Mouse (Mus musculus) inflammation-experienced regulatory T-cells, adult 6 months (primary cell): ENCODE measurements around the gene Stk11. TPM values are rescaled to one million over a fixed set of nuclear protein-coding genes. Genes with fewer than 3 reads are reported as not detected.

Experiments used
- ATAC-seq: one replicate; pipeline ENCODE4 v1.8.0; 2017
- polyA plus RNA-seq, 3 experiments: library from polyadenylated mRNA; unstranded; fragments of 100-300 nt; shearing (Covaris generic); gene quantifications; one replicate each; pipeline ENCODE4 v1.2.1; 2017

Gene Stk11
- polyA plus RNA-seq, 3 experiments from 2014 or later: 23.5 to 30.3 (median 25.5) TPM

DNA sequence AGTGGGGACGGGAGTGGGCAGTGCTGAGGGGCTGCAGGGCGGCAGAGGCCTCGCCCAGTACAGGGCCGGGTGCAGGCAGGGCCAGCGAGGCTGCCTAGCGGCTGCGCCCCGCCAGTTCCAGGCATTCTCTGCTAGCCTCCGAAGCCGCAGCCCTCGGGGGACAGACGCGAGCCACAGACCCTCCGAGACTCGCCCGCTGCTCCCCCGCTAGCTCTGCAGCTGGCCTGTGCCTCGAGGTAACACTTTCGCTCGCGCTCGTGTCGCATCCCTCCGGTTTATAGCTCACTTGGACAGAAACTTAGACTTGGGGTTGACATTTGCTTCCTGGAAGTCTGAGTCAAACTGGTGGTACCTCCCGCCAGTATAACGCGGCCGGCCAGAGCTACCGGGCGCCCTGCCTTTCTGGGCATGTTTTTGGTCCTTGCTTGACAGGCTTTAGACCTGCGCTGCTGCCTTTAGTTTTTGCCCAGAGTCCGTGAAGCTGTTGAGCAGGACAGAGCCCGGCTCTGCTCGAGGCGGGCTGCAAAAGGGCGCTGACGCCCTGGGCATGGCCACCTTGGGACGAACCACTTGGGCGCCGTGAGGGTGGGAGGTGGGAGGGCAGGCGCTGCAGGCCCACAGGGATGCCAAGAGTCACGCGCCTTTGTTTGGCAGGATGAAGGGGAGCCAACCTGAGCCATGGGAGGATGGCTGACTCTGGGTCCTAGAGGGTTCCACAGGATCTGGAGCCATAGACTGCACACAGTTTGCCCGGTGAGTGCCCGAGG lies 56.3 kb downstream of the Stk11 start:
- ATAC-seq: no peak

DNA sequence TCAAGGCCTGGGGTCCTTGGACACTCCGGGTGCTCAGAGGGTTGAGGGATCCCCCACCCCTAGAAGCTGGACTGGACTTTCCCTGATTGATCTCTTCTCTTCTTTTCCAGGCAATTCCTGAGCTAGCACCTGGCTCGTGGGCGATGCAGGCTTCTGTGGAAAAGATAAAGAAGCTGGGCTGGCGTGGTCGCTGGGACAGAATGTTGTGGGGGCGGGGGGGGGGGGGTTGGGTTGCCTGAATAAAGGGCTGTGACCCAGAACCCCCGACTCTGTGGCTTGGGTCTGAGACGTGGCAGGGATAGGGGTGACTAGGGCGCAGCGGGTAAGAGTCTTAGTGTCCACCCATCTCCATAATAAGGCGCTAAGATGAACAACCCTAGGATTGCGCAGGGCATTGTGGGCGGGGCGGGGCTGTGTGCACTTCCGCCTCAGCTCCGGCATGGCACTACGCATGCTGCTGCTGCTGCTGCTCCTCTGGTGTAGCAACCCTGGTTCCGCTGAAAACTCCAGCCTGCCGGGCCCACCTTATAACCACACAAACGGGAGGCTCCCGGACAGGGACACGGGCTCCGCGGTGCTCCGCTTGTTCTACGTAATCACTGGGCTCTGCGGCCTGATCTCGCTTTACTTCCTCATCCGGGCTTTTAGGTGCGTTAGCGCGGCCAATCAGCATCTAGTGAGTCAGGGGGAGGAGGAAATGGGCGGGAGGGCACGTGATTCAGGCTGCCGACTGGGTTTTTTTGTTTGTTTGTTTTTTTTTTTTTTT lies 57.1 kb downstream of the Stk11 start, which contains the start of gene 1600002K03Rik:
Gene 1600002K03Rik, plus strand, starts transcription at position 418 of the 766 bp plus-strand sequence.
- peak; percentile 85 for ATAC-seq

DNA sequence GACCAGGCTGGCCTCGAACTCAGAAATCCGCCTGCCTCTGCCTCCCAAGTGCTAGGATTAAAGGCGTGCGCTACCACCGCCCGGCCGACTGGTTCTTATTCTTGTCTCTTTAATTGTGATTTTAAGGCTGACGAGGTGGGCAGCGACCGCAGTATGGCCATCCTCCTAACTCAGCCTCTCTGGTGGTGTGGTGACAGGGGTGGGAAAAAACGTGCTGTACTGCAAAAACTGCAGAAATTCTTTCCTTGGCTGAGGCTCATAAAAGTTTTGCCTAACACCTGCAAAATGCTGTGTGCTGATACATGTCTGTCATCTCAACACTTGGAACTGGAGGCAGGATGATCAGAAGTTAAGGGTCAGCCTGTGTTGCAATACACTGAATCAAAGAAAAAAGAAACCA lies 57.8 kb downstream of the Stk11 start:
- no peak for ATAC-seq

DNA sequence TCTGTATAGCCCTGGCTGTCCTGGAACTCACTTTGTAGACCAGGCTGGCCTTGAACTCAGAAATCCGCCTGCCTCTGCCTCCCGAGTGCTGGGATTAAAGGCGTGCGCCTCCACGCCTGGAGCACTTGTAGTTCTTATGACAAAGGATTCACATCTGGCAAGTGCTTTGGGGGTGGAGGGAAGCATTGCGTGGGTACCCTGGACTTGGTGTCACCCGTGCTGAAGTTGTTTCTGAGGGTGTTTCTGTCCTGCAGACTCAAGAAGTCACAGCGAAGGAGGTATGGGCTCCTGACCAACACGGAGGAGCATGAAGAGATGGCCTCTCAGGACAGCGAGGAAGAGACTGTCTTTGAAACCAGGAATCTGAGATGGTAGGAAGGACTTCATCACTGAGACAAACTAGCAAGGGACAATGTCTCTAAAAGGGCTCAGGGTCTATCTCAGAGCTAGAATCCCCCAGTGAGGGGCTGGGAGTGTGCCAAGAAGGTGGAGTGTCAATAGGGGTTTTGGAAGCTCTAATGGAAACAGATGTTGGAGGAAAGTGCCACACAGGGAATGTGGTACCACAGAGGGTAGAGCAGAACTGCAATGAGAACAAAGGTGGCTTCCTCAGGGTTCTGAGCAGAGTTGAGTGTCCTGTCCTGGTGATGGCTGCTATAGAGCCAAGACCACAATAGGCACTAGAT lies 58.5 kb downstream of the Stk11 start:
- no peak for ATAC-seq

DNA sequence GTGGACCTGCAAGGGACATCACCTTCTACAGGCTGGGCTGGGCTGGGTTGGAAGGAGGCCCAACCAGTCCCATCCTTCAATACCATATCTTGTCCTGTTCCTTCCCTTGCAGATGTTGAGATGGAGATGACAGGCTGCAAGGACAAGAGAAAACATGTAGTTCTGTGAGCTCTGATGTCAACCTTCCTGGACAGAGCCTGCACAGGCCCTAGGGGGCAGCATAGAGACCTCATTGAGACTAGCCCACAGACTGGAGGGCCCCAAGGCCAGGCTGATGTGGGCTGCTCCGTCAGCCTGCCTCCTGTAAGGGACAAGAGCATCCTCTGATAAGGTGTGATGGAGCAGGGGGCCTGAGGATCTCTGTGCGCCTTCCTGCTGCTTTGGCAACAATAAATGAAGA lies 59.1 kb downstream of the Stk11 start:
- ATAC-seq: no peak

DNA sequence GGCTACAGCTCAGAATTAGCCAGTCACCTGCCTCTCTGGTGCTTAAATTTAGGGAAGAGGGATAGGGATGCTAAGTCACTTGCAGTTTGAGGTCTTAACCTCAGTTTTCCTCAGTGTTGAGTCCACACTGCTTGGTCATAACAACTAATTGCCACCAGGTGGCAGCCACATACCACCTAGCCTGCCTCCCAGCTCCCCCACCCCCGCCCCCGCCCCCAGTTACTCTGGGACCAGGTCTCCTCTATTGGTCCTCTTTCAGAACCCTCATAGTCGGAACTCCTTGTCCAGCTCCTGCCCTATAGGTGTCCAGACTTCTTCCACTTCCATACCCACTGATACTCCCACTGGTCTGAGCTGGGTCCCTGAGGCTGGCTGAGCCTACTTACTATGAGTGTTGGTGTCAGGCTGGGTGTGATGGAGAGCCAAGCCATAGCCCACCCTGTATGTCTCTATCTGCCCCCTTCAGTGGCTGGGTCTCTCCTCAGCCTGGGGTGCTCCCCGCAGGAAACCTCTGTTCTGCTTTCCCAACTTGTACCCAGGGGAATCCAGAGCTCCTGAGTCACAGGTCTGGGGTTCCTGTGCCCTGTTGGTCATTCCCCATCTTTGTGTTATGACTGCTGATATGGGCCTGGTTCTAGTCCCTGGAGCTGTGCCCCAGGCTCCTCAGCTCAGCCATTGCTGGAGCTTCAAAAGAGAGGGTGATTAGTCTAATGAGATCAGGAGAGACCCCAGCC lies 60.1 kb downstream of the Stk11 start:
- ATAC-seq: no peak

DNA sequence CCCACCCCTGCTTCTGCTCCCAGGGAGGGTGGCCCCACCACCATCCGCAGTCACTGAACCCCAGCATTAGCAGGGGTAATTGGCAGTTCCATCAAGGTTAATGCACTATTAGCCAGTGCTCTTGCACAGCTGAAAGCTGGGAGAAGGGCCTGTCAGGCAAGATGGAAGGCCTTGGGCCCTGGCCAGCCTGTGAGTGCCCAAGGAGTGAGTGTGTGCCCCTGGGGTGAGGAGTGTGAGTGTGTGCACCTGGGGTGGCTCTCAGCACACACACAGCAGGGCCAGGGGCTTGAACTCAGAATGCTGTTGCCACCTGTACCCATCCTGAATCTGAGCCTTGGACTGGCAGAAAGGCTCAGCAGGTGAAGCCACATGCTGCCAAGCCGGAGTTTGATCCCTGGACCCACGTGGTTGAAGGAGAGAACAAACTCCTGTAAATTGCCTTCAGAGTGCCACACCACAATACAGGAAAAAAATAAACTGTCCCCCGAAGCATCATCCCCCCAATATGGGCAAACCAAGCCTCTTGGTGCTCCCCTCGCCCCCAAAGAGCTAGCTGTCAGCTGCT lies 60.7 kb downstream of the Stk11 start:
- no peak for ATAC-seq

DNA sequence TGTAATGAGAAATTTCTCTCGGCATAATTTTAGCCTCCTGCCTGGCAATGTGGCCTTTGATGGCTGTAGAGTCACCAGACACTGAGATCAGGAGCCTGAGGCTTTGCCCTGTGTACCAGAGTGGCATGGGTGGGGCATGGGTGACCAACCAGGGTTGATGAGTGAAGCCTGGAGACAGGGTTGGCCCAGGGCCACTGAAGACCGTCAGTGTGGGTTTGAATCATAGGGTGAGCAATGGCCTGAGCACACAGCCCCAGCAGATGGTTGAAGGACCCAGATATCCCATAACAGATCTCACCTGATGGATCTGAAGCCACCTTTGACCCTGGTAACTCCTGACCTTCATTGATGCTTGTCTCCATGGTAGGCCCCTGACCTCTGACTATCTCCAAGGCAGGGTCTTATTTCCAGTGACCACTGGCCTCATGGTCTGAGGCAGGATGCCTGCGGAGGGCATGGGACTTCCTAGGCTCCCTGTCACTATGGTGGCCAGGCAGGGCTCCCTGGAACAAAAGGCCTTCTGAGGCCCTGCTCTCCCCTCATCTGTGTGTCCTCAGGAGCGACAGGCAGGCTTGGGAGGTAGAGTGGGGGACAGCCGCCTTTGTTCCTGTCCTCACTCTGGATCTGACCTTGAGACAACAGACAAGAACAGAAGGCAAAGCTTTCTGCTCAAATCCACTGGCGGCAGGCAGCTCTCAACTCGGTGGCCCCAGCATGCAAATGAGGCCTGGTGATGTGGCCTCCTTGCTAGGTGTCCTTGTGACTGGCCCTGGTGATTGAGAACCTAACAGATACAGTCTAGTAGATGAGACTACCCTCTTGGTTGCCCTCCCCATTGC lies 62.1 kb downstream of the Stk11 start:
- ATAC-seq: no peak

DNA sequence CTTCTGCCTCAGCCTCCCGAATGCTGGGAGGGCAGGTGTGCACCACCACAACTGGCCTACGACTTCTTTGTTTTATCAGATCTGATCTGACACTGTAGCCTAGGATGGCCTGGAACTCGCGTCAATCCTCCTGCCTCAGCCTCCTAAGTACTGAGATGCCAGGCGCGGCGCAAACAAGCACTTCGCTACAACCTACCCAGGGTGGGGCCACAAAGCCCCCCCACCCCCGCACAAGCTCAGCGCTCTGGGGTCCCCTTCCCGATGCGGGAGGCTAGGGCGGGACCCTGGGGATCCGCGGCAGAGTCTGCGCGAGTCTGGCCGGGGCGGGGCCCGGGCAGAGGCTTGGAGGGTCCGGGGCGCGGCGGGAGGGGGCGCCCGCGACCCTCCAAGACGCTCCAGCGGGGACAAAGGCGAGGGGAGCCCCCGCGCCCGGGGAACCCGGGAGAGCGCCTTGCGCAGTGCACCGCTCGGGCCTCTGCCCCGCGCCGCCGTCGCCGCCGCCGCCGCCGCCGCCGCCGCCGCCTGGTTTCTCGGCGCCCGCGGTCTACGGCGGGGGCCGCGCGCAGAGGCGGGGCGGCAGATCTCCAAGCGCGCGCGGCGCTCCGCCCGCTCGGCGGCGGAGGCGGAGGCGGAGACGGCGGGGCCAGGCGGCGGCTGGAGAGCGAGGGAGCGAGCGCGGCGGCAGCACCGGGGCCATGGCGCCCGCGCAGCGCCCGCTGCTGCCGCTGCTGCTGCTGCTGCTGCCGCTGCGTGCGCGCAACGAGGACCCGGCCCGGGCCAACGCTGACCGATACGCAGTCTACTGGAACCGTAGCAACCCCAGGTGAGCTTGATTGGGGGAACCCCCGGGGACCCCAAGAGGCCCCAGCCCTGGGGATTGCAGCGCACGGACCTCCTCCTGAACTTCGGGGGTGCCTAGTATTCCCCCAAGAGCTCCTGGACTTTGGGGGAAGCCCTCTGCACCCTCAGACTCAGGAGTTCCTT lies 63.8 kb downstream of the Stk11 start, which contains the start of gene Efna2:
Gene Efna2, plus strand, starts transcription at position 415 of the 984 bp plus-strand sequence.
- ATAC-seq: peak; percentile 35

Other genes starting within 250 kb of the Stk11 start
- not detected for gene Prtn3, start 241.3 kb upstream of the Stk11 start, polyA plus RNA-seq
- 1 to 10 TPM; 1.6 to 3.3 (median 2.2) TPM for gene Plppr3, start 241.2 kb upstream of the Stk11 start, polyA plus RNA-seq
- gene Elane, start 229.6 kb upstream of the Stk11 start, polyA plus RNA-seq: not detected
- not detected for gene Cfd, start 224.9 kb upstream of the Stk11 start, polyA plus RNA-seq
- 1 to 10 TPM; 5.7 to 7.9 (median 7.1) TPM for gene Med16, start 206.9 kb upstream of the Stk11 start, polyA plus RNA-seq
- gene Gm26602, start 204.9 kb upstream of the Stk11 start, polyA plus RNA-seq: 1 to 10 TPM in 1 of 3 experiments, not detected in 2; 5.5 TPM
- gene Kiss1r, start 198.8 kb upstream of the Stk11 start, polyA plus RNA-seq: not detected
- gene R3hdm4, start 194.6 kb upstream of the Stk11 start, polyA plus RNA-seq: 100 to 1,000 TPM in 1 of 3 experiments, 10 to 100 TPM in 2; 96.5 to 106 (median 96.9) TPM
- gene Arid3a, start 188.8 kb upstream of the Stk11 start, polyA plus RNA-seq: 1 to 10 TPM; 2.1 to 3.5 (median 2.4) TPM
- 10 to 100 TPM; 66.6 to 85.2 (median 74.2) TPM for gene Wdr18, start 155.7 kb upstream of the Stk11 start, polyA plus RNA-seq
- gene Grin3b, start 145.1 kb upstream of the Stk11 start, polyA plus RNA-seq: under 1 TPM in 2 of 3 experiments, not detected in 1; 0.16 to 0.20 TPM
- gene Tmem259, start 131.5 kb upstream of the Stk11 start, polyA plus RNA-seq: 1 to 10 TPM; 2.0 to 2.5 (median 2.0) TPM
- 100 to 1,000 TPM; 672 to 989 (median 979) TPM for gene Cnn2, start 127.2 kb upstream of the Stk11 start, polyA plus RNA-seq
- 10 to 100 TPM; 10.7 to 14.2 (median 13.3) TPM for gene Abca7, start 119.3 kb upstream of the Stk11 start, polyA plus RNA-seq
- gene Arhgap45, start 99.2 kb upstream of the Stk11 start, polyA plus RNA-seq: 100 to 1,000 TPM; 242 to 254 (median 251) TPM
- 100 to 1,000 TPM; 137 to 227 (median 211) TPM for gene Polr2e, start 76.0 kb upstream of the Stk11 start, polyA plus RNA-seq
- 100 to 1,000 TPM; 346 to 445 (median 381) TPM for gene Gpx4, start 68.6 kb upstream of the Stk11 start, polyA plus RNA-seq
- gene Sbno2, start 10.2 kb upstream of the Stk11 start, polyA plus RNA-seq: 10 to 100 TPM; 30.4 to 39.1 (median 32.6) TPM
- gene Atp5d, start 22.8 kb downstream of the Stk11 start, polyA plus RNA-seq: 100 to 1,000 TPM; 297 to 357 (median 299) TPM
- 1 to 10 TPM in 2 of 3 experiments, under 1 TPM in 1; 0.60 to 2.3 (median 1.3) TPM for gene Cbarp, start 25.0 kb downstream of the Stk11 start, polyA plus RNA-seq
- 1 to 10 TPM; 7.3 to 9.3 (median 7.5) TPM for gene Midn, start 32.5 kb downstream of the Stk11 start, polyA plus RNA-seq
- gene Cirbp, start 50.2 kb downstream of the Stk11 start, polyA plus RNA-seq: 100 to 1,000 TPM in 2 of 3 experiments, 10 to 100 TPM in 1; 84.2 to 255 (median 213) TPM
- gene 1600002K03Rik, start 57.1 kb downstream of the Stk11 start, polyA plus RNA-seq: 10 to 100 TPM; 17.9 to 28.4 (median 20.5) TPM
- not detected for gene Efna2, start 63.7 kb downstream of the Stk11 start, polyA plus RNA-seq
- 10 to 100 TPM; 57.7 to 85.1 (median 67.4) TPM for gene Mum1, start 110.6 kb downstream of the Stk11 start, polyA plus RNA-seq
- 100 to 1,000 TPM; 183 to 267 (median 228) TPM for gene Ndufs7, start 133.3 kb downstream of the Stk11 start, polyA plus RNA-seq
- 1 to 10 TPM in 1 of 3 experiments, under 1 TPM in 2; 0.67 to 1.7 (median 0.75) TPM for gene Gamt, start 145.2 kb downstream of the Stk11 start, polyA plus RNA-seq
- gene Dazap1, start 145.7 kb downstream of the Stk11 start, polyA plus RNA-seq: 10 to 100 TPM; 12.3 to 14.4 (median 14.0) TPM
- 1,000 to 10,000 TPM in 2 of 3 experiments, 100 to 1,000 TPM in 1; 970 to 1,806 (median 1,658) TPM for gene Rps15, start 176.7 kb downstream of the Stk11 start, polyA plus RNA-seq
- gene Apc2, start 180.2 kb downstream of the Stk11 start, polyA plus RNA-seq: under 1 TPM; 0.04 to 0.35 (median 0.05) TPM
- gene 2310011J03Rik, start 204.7 kb downstream of the Stk11 start, polyA plus RNA-seq: 10 to 100 TPM; 38.1 to 52.1 (median 41.8) TPM
- 10 to 100 TPM in 1 of 3 experiments, 1 to 10 TPM in 2; 2.2 to 10.8 (median 9.5) TPM for gene Pcsk4, start 213.7 kb downstream of the Stk11 start, polyA plus RNA-seq
- not detected for gene Reep6, start 214.2 kb downstream of the Stk11 start, polyA plus RNA-seq
- not detected for gene Adamtsl5, start 232.6 kb downstream of the Stk11 start, polyA plus RNA-seq
- gene Plk5, start 240.7 kb downstream of the Stk11 start, polyA plus RNA-seq: not detected